Mouse (Mus musculus) forebrain, embryonic 14.5 days (tissue): Measurements from ENCODE around the gene Nhsl2. TPM values are rescaled to one million over a fixed set of nuclear protein-coding genes. Genes with fewer than 3 reads are reported as not detected.
A peak's percentile ranks its signal among the peaks of the same experiment; 100 is the strongest.

Experiments
- ATAC-seq: fragments of 200-750 bp; cut with Nextera tagmentation; 2 replicates; pipeline ENCODE4 v1.8.0; 2017; ENCODE audit warnings: mild to moderate bottlenecking, moderate library complexity
- DNase-seq: peaks from one replicate; pipeline ENCODE4 v3.0.0-alpha.2; 2015; ENCODE audit warnings: low spot score
- H3K27ac ChIP-seq: fragments of 300-500 bp; sonication (generic); 2 replicates; pipeline ENCODE4 v1.5.1; 2014; ENCODE audit warnings: low read depth, mild to moderate bottlenecking, control low read depth, low read length, moderate library complexity
- H3K27me3 ChIP-seq: fragments of 300-500 bp; sonication (generic); replicated peaks from 2 replicates; pipeline ENCODE4 v1.6.1; 2014; ENCODE audit warnings: low read length, control low read depth, mixed read lengths; ENCODE audit not compliant: control insufficient read depth, insufficient read depth
- H3K36me3 ChIP-seq: fragments of 300-500 bp; sonication (generic); 2 replicates; pipeline ENCODE4 v1.6.1; 2014; ENCODE audit warnings: low read length, control low read depth; ENCODE audit not compliant: control insufficient read depth, insufficient read depth
- H3K4me1 ChIP-seq: fragments of 300-500 bp; sonication (generic); 2 replicates; pipeline ENCODE4 v1.6.1; 2014; ENCODE audit warnings: antibody characterized with exemption, low read length, control low read depth; ENCODE audit not compliant: control insufficient read depth, insufficient read depth
- H3K4me2 ChIP-seq: fragments of 300-500 bp; sonication (generic); 2 replicates; pipeline ENCODE4 v1.6.1; 2014; ENCODE audit warnings: mild to moderate bottlenecking, control low read depth, low read length
- H3K4me3 ChIP-seq: fragments of 300-500 bp; sonication (generic); 2 replicates; pipeline ENCODE4 v1.5.1; 2014; ENCODE audit warnings: low read depth, low read length, control low read depth
- H3K9ac ChIP-seq: fragments of 300-500 bp; sonication (generic); 2 replicates; pipeline ENCODE4 v1.6.1; 2014; ENCODE audit warnings: mild to moderate bottlenecking, low read length, control low read depth, moderate library complexity
- H3K9me3 ChIP-seq: fragments of 300-500 bp; sonication (generic); replicated peaks from 2 replicates; pipeline ENCODE4 v1.6.1; 2016; ENCODE audit warnings: low read length, control low read depth, mixed read lengths; ENCODE audit not compliant: control insufficient read depth
- WGBS: fragments of 180-500 bp; shearing (Covaris S2); extraction: QIAGEN DNeasy Blood & Tissue Kit; methylation state at CpG from one replicate; pipeline ENCODE4 v1.1.7; 2014; 5-methylcytosine and 5-hydroxymethylcytosine counted together
- polyA plus RNA-seq: library from polyadenylated mRNA; unstranded; fragments of >200 nt; fragmentation: Nextera tagmentation; extraction: Ambion mirVana; gene quantifications from 2 replicates; pipeline ENCODE4 v1.2.1, GENCODE M21; 2014

Nhsl2 gene
- polyA plus RNA-seq, 1 experiment from 2014 or later, result 3.5 TPM

- DNase-seq, result no peak
- Histone ChIP-seq H3K36me3 (no peaks in the 10 kb centered on the region), H3K9me3 (no peaks in the 10 kb centered on the region), H3K4me3 (no peak overlapping the region), H3K9ac (no peak overlapping the region), H3K27ac (no peak overlapping the region), H3K4me1 (no peaks in the 10 kb centered on the region), H3K27me3 (no peaks in the 10 kb centered on the region), H3K4me2 (no peak overlapping the region)
- 77% methylated on average over 4 of the region's 4 CpGs for WGBS
- ATAC-seq, result no peak
These were observed 40.8 kb downstream of the Nhsl2 start for GRCm38 (mm10) chrX:101889813-101890469.

- Histone ChIP-seq H3K9me3 (no peaks in the 10 kb centered on the region), H3K4me2 (no peak overlapping the region), H3K4me1 (no peaks in the 10 kb centered on the region), H3K27ac (no peak overlapping the region), H3K27me3 (no peaks in the 10 kb centered on the region), H3K36me3 (no peaks in the 10 kb centered on the region), H3K4me3 (no peak overlapping the region), H3K9ac (no peak overlapping the region)
- WGBS, result 85% methylated on average over 7 of the region's 7 CpGs
- no peak for ATAC-seq
- DNase-seq, result no peak
These were observed 44.6 kb downstream of the Nhsl2 start for GRCm38 (mm10) chrX:101893796-101894195.

GRCm38 (mm10) chrX:101898341-101898740 is 49.2 kb downstream of the Nhsl2 start:
- Histone ChIP-seq H3K4me3 (no peak overlapping the region), H3K27me3 (no peaks in the 10 kb centered on the region), H3K4me2 (no peak overlapping the region), H3K27ac (no peak overlapping the region), H3K9ac (no peak overlapping the region), H3K36me3 (no peaks in the 10 kb centered on the region), H3K4me1 (no peaks in the 10 kb centered on the region), H3K9me3 (no peaks in the 10 kb centered on the region)
- WGBS, result 70% methylated on average over 4 of the region's 4 CpGs
- ATAC-seq (no peak; the same call in 1 of the 2 replicates), DNase-seq (peak; percentile 39)

GRCm38 (mm10) chrX:101901806-101902490 is 52.8 kb downstream of the Nhsl2 start:
- H3K4me2 ChIP-seq, result no peak overlapping the region
- DNase-seq (no peak), ATAC-seq (no peak)
- H3K27ac ChIP-seq, result no peak overlapping the region
- no peaks in the 10 kb centered on the region for H3K9me3 ChIP-seq
- no peaks in the 10 kb centered on the region for H3K27me3 ChIP-seq
- H3K4me3 ChIP-seq, result no peak overlapping the region
- WGBS, result 74% methylated on average over 7 of the region's 7 CpGs
- H3K4me1 ChIP-seq, result no peaks in the 10 kb centered on the region
- no peaks in the 10 kb centered on the region for H3K36me3 ChIP-seq
- H3K9ac ChIP-seq, result no peak overlapping the region

GRCm38 (mm10) chrX:101902597-101902996 is 53.4 kb downstream of the Nhsl2 start:
- no peak for DNase-seq
- WGBS, result 80% methylated on average over 4 of the region's 4 CpGs
- H3K4me2 ChIP-seq, result no peak overlapping the region
- no peak overlapping the region for H3K4me3 ChIP-seq
- H3K27me3 ChIP-seq, result no peaks in the 10 kb centered on the region
- H3K9ac ChIP-seq, result no peak overlapping the region
- H3K27ac ChIP-seq, result no peak overlapping the region
- no peak for ATAC-seq
- no peaks in the 10 kb centered on the region for H3K4me1 ChIP-seq
- no peaks in the 10 kb centered on the region for H3K36me3 ChIP-seq
- no peaks in the 10 kb centered on the region for H3K9me3 ChIP-seq

GRCm38 (mm10) chrX:101907301-101907700 is 58.1 kb downstream of the Nhsl2 start:
- H3K9ac ChIP-seq, result no peak overlapping the region
- no peaks in the 10 kb centered on the region for H3K27me3 ChIP-seq
- no peaks in the 10 kb centered on the region for H3K9me3 ChIP-seq
- 70% methylated on average over 5 of the region's 5 CpGs for WGBS
- H3K4me1 ChIP-seq, result no peaks in the 10 kb centered on the region
- ATAC-seq, result no peak
- H3K27ac ChIP-seq, result no peak overlapping the region
- H3K36me3 ChIP-seq, result no peaks in the 10 kb centered on the region
- DNase-seq, result no peak
- H3K4me2 ChIP-seq, result no peak overlapping the region
- H3K4me3 ChIP-seq, result no peak overlapping the region

- Histone ChIP-seq H3K27ac (no peak overlapping the region), H3K36me3 (no peaks in the 10 kb centered on the region), H3K9me3 (no peaks in the 10 kb centered on the region), H3K4me1 (no peaks in the 10 kb centered on the region), H3K9ac (no peak overlapping the region), H3K4me2 (no peak overlapping the region), H3K4me3 (no peak overlapping the region), H3K27me3 (no peaks in the 10 kb centered on the region; the same call in 1 of the 2 replicates)
- 77% methylated on average over 2 of the region's 2 CpGs for WGBS
- DNase-seq (peak; percentile 47), ATAC-seq (peak; percentile 46; the same call in 1 of the 2 replicates)
These were observed 79.9 kb downstream of the Nhsl2 start for GRCm38 (mm10) chrX:101929131-101929530.

- Histone ChIP-seq H3K36me3 (no peaks in the 10 kb centered on the region), H3K27ac (no peak overlapping the region), H3K4me3 (no peak overlapping the region), H3K4me1 (no peaks in the 10 kb centered on the region), H3K9ac (no peak overlapping the region), H3K4me2 (no peak overlapping the region), H3K27me3 (peaks cover 2% of the 10 kb centered on the region; the same call in 1 of the 2 replicates), H3K9me3 (no peaks in the 10 kb centered on the region)
- ATAC-seq (no peak), DNase-seq (no peak)
- WGBS, result 88% methylated on average over 6 of the region's 6 CpGs
These were observed 81.1 kb downstream of the Nhsl2 start for GRCm38 (mm10) chrX:101930301-101930700.

- 87% methylated on average over 5 of the region's 5 CpGs for WGBS
- no peaks in the 10 kb centered on the region for H3K4me1 ChIP-seq
These were observed 81.8 kb downstream of the Nhsl2 start for GRCm38 (mm10) chrX:101931016-101931415.

More at GRCm38 (mm10) chrX:101931016-101931415, 81.8 kb downstream of the Nhsl2 start:
- no peak overlapping the region for H3K27ac ChIP-seq
- H3K27me3 ChIP-seq, result peaks cover 2% of the 10 kb centered on the region; the same call in 1 of the 2 replicates
- DNase-seq (no peak), ATAC-seq (no peak)
- H3K4me2 ChIP-seq, result no peak overlapping the region
- no peaks in the 10 kb centered on the region for H3K9me3 ChIP-seq
- H3K9ac ChIP-seq, result no peak overlapping the region
- H3K36me3 ChIP-seq, result no peaks in the 10 kb centered on the region
- no peak overlapping the region for H3K4me3 ChIP-seq
